Mouse (Mus musculus): Measurements from ENCODE around the gene Ccsap. TPM values are rescaled to one million over a fixed set of nuclear protein-coding genes. Genes with fewer than 3 reads are reported as not detected.

Gene Ccsap
- total and polyA plus RNA-seq, 3 experiments, result 5.0 to 6.2 (median 5.4) TPM

DNA sequence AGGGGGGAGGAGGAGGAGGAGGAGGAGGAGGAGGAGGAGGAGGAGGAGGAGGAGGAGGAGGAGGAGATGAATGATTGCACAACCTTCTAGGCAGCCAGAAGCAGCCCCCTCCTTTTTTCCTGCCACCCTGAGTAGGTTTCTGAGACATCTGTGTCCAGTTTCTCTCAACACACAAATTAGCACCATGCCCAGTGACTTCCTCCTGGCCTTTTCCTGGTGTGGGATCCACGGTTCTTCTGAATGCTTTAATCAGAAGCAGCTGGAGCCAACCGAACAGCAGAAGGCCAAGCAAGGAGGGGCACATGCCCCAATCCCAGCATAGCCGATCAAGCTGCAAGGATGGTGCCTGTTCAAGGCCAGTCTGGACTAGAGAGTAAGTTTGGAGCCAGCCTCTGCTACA, 60.1 kb downstream of the Ccsap start:
- Histone ChIP-seq H3K4me3 (replicated peaks in 1 of 3; ENCODE audit: low read depth in 2 of 3, low read length in 2 of 3, poor library complexity in 1 of 3) (no peak overlapping the region), H3K9ac (ENCODE audit: insufficient read depth, low read depth) (no peak overlapping the region), H3K27ac (ENCODE audit: insufficient read depth, low read depth) (no peak overlapping the region), H3K27me3 (replicated peaks) (peaks cover 2% of the 10 kb centered on the region), H3K4me1 (ENCODE audit: control insufficient read depth in 1 of 2, insufficient read depth in 2 of 2) (peaks cover 2 to 29% of the 10 kb centered on the region in 2 experiments; a peak in 3 of 4 replicates), H3K4me2 (ENCODE audit: insufficient read depth, low read depth, poor library complexity, severe bottlenecking) (no peak overlapping the region), H3K36me3 (replicated peaks in 1 of 2; ENCODE audit: control insufficient read depth in 1 of 2, insufficient read depth in 1 of 2, low read length in 1 of 2) (no peaks in the 10 kb centered on the region), H3K79me2 (replicated peaks; ENCODE audit: control insufficient read depth, extremely low read depth, insufficient read depth, poor library complexity, severe bottlenecking) (no peaks in the 10 kb centered on the region), H3K9me3 (replicated peaks; ENCODE audit: low read length) (peaks cover 7% of the 10 kb centered on the region)
- dilution Hi-C loops (cut with MboI; ENCODE audit: extremely low pct_ligation_motif_present, extremely low pct_unique_long_range_greater_than_20kb, low sequenced_read_pairs) (no loop called here), in situ Hi-C loops (cut with MboI; ENCODE audit: low pct_ligation_motif_present, low pct_unique_long_range_greater_than_20kb, low sequenced_read_pairs) (loop anchor here (10.0 kb wide), 1 partner anchor 555 kb away; no protein-coding TSS in a partner anchor)
- DNase-seq (ENCODE audit: extremely low read depth), result no peak
- no peak for TF ChIP-seq SMC3 (IDR thresholded peaks at IDR 0.05; ENCODE audit: low read depth, low read length)
- no peak for TF ChIP-seq UBTF (IDR thresholded peaks at IDR 0.05; ENCODE audit: low read depth, low read length)

- no peaks in the 10 kb centered on the region for H3K36me3 ChIP-seq (replicated peaks in 1 of 2; ENCODE audit: control insufficient read depth in 1 of 2, insufficient read depth in 1 of 2, low read length in 1 of 2)
- H3K27me3 ChIP-seq (replicated peaks), result peaks cover 2% of the 10 kb centered on the region
- no peak for DNase-seq (ENCODE audit: extremely low read depth)
- in situ Hi-C loops (cut with MboI; ENCODE audit: low pct_ligation_motif_present, low pct_unique_long_range_greater_than_20kb, low sequenced_read_pairs) (loop anchor here (10.0 kb wide), 1 partner anchor 555 kb away; no protein-coding TSS in a partner anchor), dilution Hi-C loops (cut with MboI; ENCODE audit: extremely low pct_ligation_motif_present, extremely low pct_unique_long_range_greater_than_20kb, low sequenced_read_pairs) (no loop called here)
- peaks cover 2 to 26% of the 10 kb centered on the region in 2 experiments; a peak in 3 of 4 replicates for H3K4me1 ChIP-seq (ENCODE audit: control insufficient read depth in 1 of 2, insufficient read depth in 2 of 2)
- peaks cover 7% of the 10 kb centered on the region for H3K9me3 ChIP-seq (replicated peaks; ENCODE audit: low read length)
- no peak for TF ChIP-seq POLR2AphosphoS2 (IDR thresholded peaks at IDR 0.05; ENCODE audit: low read depth, low read length)
- no peak; the same call in 1 of the 2 replicates for TF ChIP-seq EP300 (IDR thresholded peaks at IDR 0.05; ENCODE audit: low read length)
- no peak for TF ChIP-seq ELF1 (IDR thresholded peaks at IDR 0.05; ENCODE audit: low read depth, low read length)
- no peak for TF ChIP-seq TCF12 (IDR thresholded peaks at IDR 0.05; ENCODE audit: low read depth, low read length)
- no peak for TF ChIP-seq E2F4 (IDR thresholded peaks at IDR 0.05; ENCODE audit: insufficient replicate concordance, low read depth, low read length)
- H3K79me2 ChIP-seq (replicated peaks; ENCODE audit: control insufficient read depth, extremely low read depth, insufficient read depth, poor library complexity, severe bottlenecking), result no peaks in the 10 kb centered on the region
- no peak overlapping the region for H3K4me3 ChIP-seq (replicated peaks in 1 of 3; ENCODE audit: low read depth in 2 of 3, low read length in 2 of 3, poor library complexity in 1 of 3)
- no peak overlapping the region for H3K27ac ChIP-seq (ENCODE audit: insufficient read depth, low read depth)
- H3K4me2 ChIP-seq (ENCODE audit: insufficient read depth, low read depth, poor library complexity, severe bottlenecking), result no peak overlapping the region
- no peak overlapping the region for H3K9ac ChIP-seq (ENCODE audit: insufficient read depth, low read depth)
These were observed 60.6 kb downstream of the Ccsap start for GRCm38 (mm10) chr8:123799434-123799833.

GRCm38 (mm10) chr8:123797928-123798327, 62.1 kb downstream of the Ccsap start:
- no peak overlapping the region for H3K4me2 ChIP-seq (ENCODE audit: insufficient read depth, low read depth, poor library complexity, severe bottlenecking)
- H3K27ac ChIP-seq (ENCODE audit: insufficient read depth, low read depth), result no peak overlapping the region
- TF ChIP-seq ETS1 (conservative IDR thresholded peaks at IDR 0.05; ENCODE audit: low read depth, low read length) (no peak), RAD21 (IDR thresholded peaks at IDR 0.05; ENCODE audit: low read depth, low read length) (no peak), ZKSCAN1 (IDR thresholded peaks at IDR 0.05; ENCODE audit: borderline replicate concordance, low read depth, low read length) (no peak), SMC3 (IDR thresholded peaks at IDR 0.05; ENCODE audit: low read depth, low read length) (no peak), HCFC1 (IDR thresholded peaks at IDR 0.05; ENCODE audit: low read depth, low read length) (no peak), TBP (conservative IDR thresholded peaks at IDR 0.05; ENCODE audit: low read depth, low read length) (no peak), ZC3H11A (IDR thresholded peaks at IDR 0.05; ENCODE audit: low read depth, low read length) (no peak), CTCF (conservative IDR thresholded peaks at IDR 0.05 in 1 of 2, IDR thresholded peaks at IDR 0.05 in 1 of 2; ENCODE audit: low read depth in 2 of 2, low read length in 2 of 2) (no peak), UBTF (IDR thresholded peaks at IDR 0.05; ENCODE audit: low read depth, low read length) (no peak), NRF1 (IDR thresholded peaks at IDR 0.05; ENCODE audit: low read depth, low read length) (no peak), JUN (IDR thresholded peaks at IDR 0.05; ENCODE audit: insufficient read depth, low read depth, low read length) (no peak), IRF4 (IDR thresholded peaks at IDR 0.05; ENCODE audit: low read depth, low read length) (no peak)
- H3K36me3 ChIP-seq (replicated peaks in 1 of 2; ENCODE audit: control insufficient read depth in 1 of 2, insufficient read depth in 1 of 2, low read length in 1 of 2), result no peaks in the 10 kb centered on the region
- H3K4me3 ChIP-seq (replicated peaks in 1 of 3; ENCODE audit: low read depth in 2 of 3, low read length in 2 of 3, poor library complexity in 1 of 3), result no peak overlapping the region
- dilution Hi-C loops (cut with MboI; ENCODE audit: extremely low pct_ligation_motif_present, extremely low pct_unique_long_range_greater_than_20kb, low sequenced_read_pairs), result no loop called here
- in situ Hi-C loops (cut with MboI; ENCODE audit: low pct_ligation_motif_present, low pct_unique_long_range_greater_than_20kb, low sequenced_read_pairs), result loop anchor here (10.0 kb wide), 1 partner anchor 557 kb away; no protein-coding TSS in a partner anchor
- no peak for DNase-seq (ENCODE audit: extremely low read depth)
- no peaks in the 10 kb centered on the region for H3K79me2 ChIP-seq (replicated peaks; ENCODE audit: control insufficient read depth, extremely low read depth, insufficient read depth, poor library complexity, severe bottlenecking)
- peaks cover 7% of the 10 kb centered on the region for H3K9me3 ChIP-seq (replicated peaks; ENCODE audit: low read length)
- no peaks in the 10 kb centered on the region for H3K27me3 ChIP-seq (replicated peaks)
- no peak overlapping the region for H3K9ac ChIP-seq (ENCODE audit: insufficient read depth, low read depth)
- H3K4me1 ChIP-seq (ENCODE audit: control insufficient read depth in 1 of 2, insufficient read depth in 2 of 2), result peaks cover 2 to 19% of the 10 kb centered on the region in 2 experiments; a peak in 3 of 4 replicates
